Mouse (Mus musculus): ENCODE results near the gene Skap1.

- TF ChIP-seq POLR2A (IDR thresholded peaks at IDR 0.05; ENCODE audit: low read depth, low read length) = no peak
- TF ChIP-seq CTCF (conservative IDR thresholded peaks at IDR 0.05; ENCODE audit: insufficient read depth, insufficient read length, low read depth, low read length) = no peak
Observed at GRCm38 (mm10) chr11:96576491-96577427, 112.4 kb downstream of the Skap1 start.
